Mouse (Mus musculus): Measurements from ENCODE around the gene Acyp1. TPM values are rescaled to one million over a fixed set of nuclear protein-coding genes. Genes with fewer than 3 reads are reported as not detected.
"Not testable (repeated sequence)": the region's sequence is repeated elsewhere in the genome, so short reads cannot be mapped to it uniquely, and the experiment has no call there.

The Acyp1 gene
- polyA plus RNA-seq, 1 experiment from 2014 or later = 65.4 TPM

DNA sequence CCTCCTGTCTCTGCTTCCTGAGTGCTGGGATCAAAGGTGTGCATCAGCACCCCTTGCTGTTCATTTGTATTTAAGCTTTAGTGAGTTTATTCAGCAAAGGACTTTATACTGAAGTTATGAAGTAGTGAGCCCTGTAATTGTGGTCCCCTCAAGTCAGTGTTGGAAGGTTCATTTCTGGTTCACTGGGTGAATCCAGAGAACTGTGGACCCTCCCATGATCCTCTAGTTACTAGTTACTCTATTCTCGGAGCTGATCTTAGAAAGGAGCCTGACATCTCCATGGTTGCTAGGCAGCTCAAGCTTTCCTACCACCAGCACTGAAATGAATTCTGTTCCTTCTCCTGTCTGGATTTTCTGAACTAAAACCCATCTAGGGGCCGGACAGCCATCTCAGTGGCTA is 7.3 kb upstream of the Acyp1 start:
- ATAC-seq (replicated peaks; ENCODE audit: low FRiP score) = no peak

DNA sequence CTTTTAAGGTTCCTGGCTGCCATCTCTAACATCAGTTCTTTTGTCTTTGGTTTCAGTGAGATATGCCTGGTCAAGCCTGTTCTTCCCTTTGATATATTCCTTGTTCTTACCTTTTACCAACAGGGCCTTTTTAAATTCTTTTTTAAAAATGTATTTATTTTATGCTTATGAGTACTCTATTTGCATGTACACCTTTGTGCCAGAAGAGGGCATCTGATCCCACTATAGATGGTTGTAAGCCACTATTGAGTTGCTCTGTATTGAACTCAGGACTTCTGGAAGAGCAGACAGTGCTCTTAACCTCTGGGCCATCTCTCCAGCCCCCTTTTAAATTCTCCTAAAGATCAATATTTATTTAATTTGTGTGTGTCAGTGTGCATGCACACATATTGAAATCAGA is 4.7 kb upstream of the Acyp1 start:
- Histone ChIP-seq H3K4me3 (replicated peaks) (no peak overlapping the region), H3K27ac (no peak overlapping the region), H3K27me3 (peaks cover 4% of the 10 kb centered on the region; the same call in 1 of the 2 replicates), H3K4me1 (peaks cover 46% of the 10 kb centered on the region), H3K9me3 (replicated peaks) (peaks cover 16% of the 10 kb centered on the region; the same call in 1 of the 2 replicates), H3K4me2 (no peak overlapping the region), H3K9ac (no peak overlapping the region), H3K36me3 (peaks cover 12% of the 10 kb centered on the region; the same call in 1 of the 2 replicates)
- ATAC-seq (replicated peaks; ENCODE audit: low FRiP score) = no peak

More for the DNA sequence above, 7.3 kb upstream of the Acyp1 start:
- Histone ChIP-seq H3K27ac (no peak overlapping the region), H3K9me3 (replicated peaks) (peaks cover 16% of the 10 kb centered on the region; the same call in 1 of the 2 replicates), H3K9ac (no peak overlapping the region), H3K4me2 (no peak overlapping the region), H3K4me1 (peaks cover 39% of the 10 kb centered on the region), H3K4me3 (replicated peaks) (no peak overlapping the region), H3K27me3 (no peaks in the 10 kb centered on the region), H3K36me3 (peaks cover 17% of the 10 kb centered on the region; the same call in 1 of the 2 replicates)
- WGBS = 99% methylated on average over 2 of the region's 2 CpGs

DNA sequence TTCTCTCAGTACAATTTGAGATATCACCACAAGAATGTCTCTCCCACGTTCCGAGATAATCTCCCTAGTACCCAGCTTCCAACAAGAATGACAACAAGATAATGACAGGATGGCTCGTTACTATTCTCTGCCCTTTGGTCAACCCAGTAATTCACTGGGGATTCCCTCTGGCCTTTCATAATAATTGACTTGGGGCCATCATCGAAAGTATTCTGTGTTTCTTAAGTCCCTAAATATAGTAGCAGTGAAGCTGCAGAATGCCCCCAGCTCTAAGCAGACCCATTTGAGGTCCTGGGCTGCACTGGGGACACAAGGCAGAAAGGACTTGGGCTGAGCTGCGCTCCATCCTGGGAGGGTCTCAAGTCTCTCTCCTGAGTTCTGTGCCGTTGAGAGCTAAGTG is 4.0 kb upstream of the Acyp1 start:
- no peak overlapping the region for H3K4me3 ChIP-seq (replicated peaks)
- peaks cover 41% of the 10 kb centered on the region for H3K4me1 ChIP-seq
- H3K4me2 ChIP-seq = no peak overlapping the region; the same call in 1 of the 2 replicates
- ATAC-seq (replicated peaks; ENCODE audit: low FRiP score) = no peak
- no peak overlapping the region for H3K27ac ChIP-seq
- peaks cover 16% of the 10 kb centered on the region; the same call in 1 of the 2 replicates for H3K9me3 ChIP-seq (replicated peaks)
- WGBS = 84% methylated on average over 6 of the region's 6 CpGs
- peaks cover 4% of the 10 kb centered on the region; the same call in 1 of the 2 replicates for H3K27me3 ChIP-seq
- no peak overlapping the region for H3K9ac ChIP-seq
- peaks cover 12% of the 10 kb centered on the region; the same call in 1 of the 2 replicates for H3K36me3 ChIP-seq

DNA sequence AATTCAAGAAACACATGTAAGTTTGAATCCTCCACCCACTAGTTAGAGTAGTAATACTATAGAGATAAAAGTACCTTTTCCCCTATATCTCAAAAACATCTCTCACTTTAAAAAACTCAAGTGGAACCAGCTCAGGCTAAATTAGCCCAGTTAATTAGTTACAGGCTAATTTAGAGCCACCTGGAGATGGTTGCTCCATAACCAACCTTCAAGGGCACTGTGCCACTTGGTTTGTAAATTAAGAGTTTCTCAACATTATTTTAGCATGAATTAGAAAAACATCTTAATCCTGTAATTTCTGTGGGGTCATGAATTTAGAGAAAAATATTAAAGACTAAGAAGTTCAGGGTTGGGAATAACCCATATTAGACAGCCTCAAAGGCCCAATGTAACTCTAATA is 3.3 kb upstream of the Acyp1 start:
- Histone ChIP-seq H3K27me3 (peaks cover 4% of the 10 kb centered on the region; the same call in 1 of the 2 replicates), H3K27ac (no peak overlapping the region), H3K9ac (no peak overlapping the region), H3K4me3 (replicated peaks) (no peak overlapping the region), H3K36me3 (peaks cover 12% of the 10 kb centered on the region; the same call in 1 of the 2 replicates), H3K9me3 (replicated peaks) (peaks cover 16% of the 10 kb centered on the region; the same call in 1 of the 2 replicates), H3K4me2 (peak overlapping the region; percentile 19; the same call in 1 of the 2 replicates), H3K4me1 (peaks cover 34% of the 10 kb centered on the region)
- no peak for ATAC-seq (replicated peaks; ENCODE audit: low FRiP score)

DNA sequence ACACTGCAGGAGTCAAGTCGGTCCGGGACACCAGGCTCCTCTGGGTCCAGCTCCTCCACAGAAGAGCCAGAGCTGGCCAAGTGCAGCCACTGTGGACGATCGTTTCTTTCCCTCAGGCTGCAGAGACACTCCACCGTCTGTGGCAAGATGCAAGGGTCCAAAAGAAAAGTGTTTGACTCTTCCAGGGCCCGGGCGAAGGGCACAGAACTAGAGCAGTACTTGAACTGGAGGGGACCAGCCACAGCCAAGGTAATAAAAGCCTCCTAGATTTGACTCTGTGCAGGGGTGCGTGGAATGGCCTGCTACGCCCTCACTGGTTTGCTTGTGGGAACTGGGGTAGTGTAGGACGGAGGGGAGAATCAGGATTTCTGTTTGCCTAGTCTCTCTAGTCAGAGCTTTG is 2.4 kb upstream of the Acyp1 start:
- peaks cover 4% of the 10 kb centered on the region; the same call in 1 of the 2 replicates for H3K27me3 ChIP-seq
- peak overlapping the region; percentile 85 for H3K4me2 ChIP-seq
- H3K27ac ChIP-seq = 0 out of 2 replicates have a peak overlapping the region, but pooled peaks have one; percentile 24
- no peak overlapping the region for H3K9ac ChIP-seq
- 54% methylated on average over 10 of the region's 10 CpGs for WGBS
- ATAC-seq (replicated peaks; ENCODE audit: low FRiP score) = no peak
- 0 out of 2 replicates have a peak overlapping the region, but pooled peaks have one; percentile 7 for H3K4me3 ChIP-seq (replicated peaks)
- peaks cover 16% of the 10 kb centered on the region; the same call in 1 of the 2 replicates for H3K9me3 ChIP-seq (replicated peaks)
- peaks cover 28% of the 10 kb centered on the region for H3K4me1 ChIP-seq
- peaks cover 12% of the 10 kb centered on the region; the same call in 1 of the 2 replicates for H3K36me3 ChIP-seq

DNA sequence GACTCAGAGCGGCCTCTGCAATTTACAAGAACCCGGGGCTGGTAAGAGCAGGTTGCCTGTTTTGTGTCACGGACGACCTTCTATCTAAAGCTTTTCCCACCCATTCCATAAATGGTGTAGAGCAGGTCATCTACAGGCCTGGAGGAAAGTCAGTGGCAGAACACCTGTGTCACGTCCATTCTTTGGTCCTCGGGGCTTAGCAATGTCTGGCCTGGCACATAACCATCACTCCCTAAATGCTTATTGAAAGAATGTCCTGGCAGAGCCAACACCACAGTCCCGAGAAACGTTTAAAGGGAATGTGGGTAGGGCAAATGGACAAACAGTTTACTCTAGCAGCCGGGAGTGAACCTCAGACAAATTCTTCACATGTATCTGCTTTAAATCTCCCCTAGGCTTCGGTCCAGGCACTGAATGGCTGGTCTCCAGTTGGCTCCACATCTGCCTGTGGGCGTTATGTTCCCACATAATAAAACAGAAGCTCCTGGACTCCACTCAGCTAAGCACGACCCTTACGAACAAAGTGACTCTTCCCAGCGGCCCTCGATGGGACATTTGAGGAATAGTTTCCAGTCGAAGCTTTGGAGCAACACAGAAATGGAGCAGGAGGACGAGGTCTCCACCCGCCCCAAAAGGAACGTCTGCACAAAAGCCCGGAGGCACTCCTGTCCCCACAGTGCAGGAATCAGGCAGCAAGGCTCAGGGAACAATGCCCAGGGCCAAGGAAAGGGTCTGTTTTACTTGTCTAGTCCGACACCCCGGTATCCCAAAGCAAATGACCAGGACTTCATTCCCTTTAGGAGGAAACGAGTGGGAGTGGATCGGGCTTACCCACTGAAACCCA is 1.1 kb upstream of the Acyp1 start:
- Histone ChIP-seq H3K9ac (peak overlapping the region; percentile 27; the same call in 1 of the 2 replicates), H3K9me3 (replicated peaks) (peaks cover 13% of the 10 kb centered on the region; the same call in 1 of the 2 replicates), H3K4me2 (peak overlapping the region; percentile 85), H3K36me3 (peaks cover 9% of the 10 kb centered on the region; the same call in 1 of the 2 replicates), H3K4me3 (replicated peaks) (peak overlapping the region; percentile 59), H3K27ac (peak overlapping the region; percentile 78), H3K27me3 (peaks cover 4% of the 10 kb centered on the region; the same call in 1 of the 2 replicates), H3K4me1 (peaks cover 28% of the 10 kb centered on the region)
- no peak; the same call in 1 of the 2 replicates for ATAC-seq (replicated peaks; ENCODE audit: low FRiP score)
- WGBS = 48% methylated on average over 24 of the region's 24 CpGs

DNA sequence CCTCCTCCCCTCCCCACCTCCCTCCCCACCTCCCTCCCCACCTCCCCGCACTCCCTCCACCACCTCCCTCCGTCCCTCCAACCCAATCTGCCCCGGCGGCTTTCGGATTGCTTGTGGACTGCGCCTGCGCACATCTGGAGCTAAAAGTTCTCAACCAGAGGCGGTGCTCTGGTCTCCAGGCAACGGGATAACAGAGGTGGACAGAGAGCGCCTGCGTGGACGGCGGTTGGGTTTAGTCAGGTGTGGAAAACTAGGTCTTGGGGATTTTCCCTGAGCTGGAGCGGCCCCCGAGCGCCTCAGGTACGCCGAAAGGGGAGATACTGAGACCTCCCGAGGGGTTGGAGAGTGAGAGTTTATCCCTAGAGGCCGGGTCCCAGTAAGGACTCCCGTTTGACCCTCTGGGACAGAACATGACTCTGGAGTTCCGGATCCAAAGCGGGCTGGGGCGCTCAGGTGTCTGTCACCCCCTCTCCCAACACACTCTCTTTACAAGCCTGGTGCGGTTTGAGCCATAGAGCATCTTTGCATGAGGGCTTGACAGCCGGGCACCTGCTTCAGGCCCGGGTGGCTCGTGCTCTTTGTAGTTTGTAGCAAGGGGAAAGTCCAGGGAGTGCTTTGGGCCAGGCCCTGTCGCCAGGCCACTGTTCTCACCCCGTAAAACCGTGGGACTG is 383 bp upstream of the Acyp1 start, which contains the start of gene Zc2hc1c:
Gene Zc2hc1c (plus strand): TSS at position 106 of the 671 bp plus-strand sequence.
- 0 out of 2 replicates have a peak, but pooled peaks cover 6% of the 10 kb centered on the region for H3K9me3 ChIP-seq (replicated peaks)

DNA sequence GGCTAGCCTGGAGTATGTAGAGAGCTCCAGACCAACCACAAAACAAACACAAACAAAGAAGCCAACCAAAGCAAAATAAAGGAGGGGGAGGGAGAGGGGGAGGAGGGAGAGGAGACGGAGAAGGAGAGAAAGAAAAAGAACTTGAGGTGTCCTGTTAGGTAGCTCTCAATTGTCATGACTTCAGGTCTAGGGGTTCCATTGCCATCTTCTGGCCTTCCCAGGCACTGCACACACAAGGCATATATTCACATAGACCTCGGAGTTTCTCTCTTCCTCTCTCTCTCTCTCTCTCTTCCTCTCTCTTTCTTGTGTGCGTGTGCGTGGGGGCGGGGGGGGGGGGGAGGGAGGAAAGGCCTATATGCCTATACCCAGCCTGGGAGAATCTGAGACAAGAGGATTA is 1.3 kb downstream of the Acyp1 start:
- Histone ChIP-seq H3K9me3 (replicated peaks) (no peaks in the 10 kb centered on the region), H3K27ac (no peak overlapping the region), H3K9ac (no peak overlapping the region), H3K27me3 (peaks cover 4% of the 10 kb centered on the region; the same call in 1 of the 2 replicates), H3K36me3 (no peaks in the 10 kb centered on the region), H3K4me3 (replicated peaks) (no peak overlapping the region), H3K4me2 (no peak overlapping the region), H3K4me1 (peaks cover 28% of the 10 kb centered on the region)
- 23% methylated on average over 2 of the region's 5 CpGs for WGBS
- no peak for ATAC-seq (replicated peaks; ENCODE audit: low FRiP score)

More for the DNA sequence above, 383 bp upstream of the Acyp1 start, which contains the start of gene Zc2hc1c:
- peak within 1 kb of the TSS; percentile 59 for H3K4me3 ChIP-seq (replicated peaks)
- WGBS = 3% methylated on average over 30 of the region's 31 CpGs
- peak within 1 kb of the TSS; percentile 57 for H3K9ac ChIP-seq
- peaks cover 3% of the 10 kb centered on the region; the same call in 1 of the 2 replicates for H3K36me3 ChIP-seq
- peaks cover 4% of the 10 kb centered on the region; the same call in 1 of the 2 replicates for H3K27me3 ChIP-seq
- ATAC-seq (replicated peaks; ENCODE audit: low FRiP score) = peak; percentile 90
- H3K27ac ChIP-seq = peak within 1 kb of the TSS; percentile 78
- peak within 1 kb of the TSS; percentile 85 for H3K4me2 ChIP-seq
- peaks cover 28% of the 10 kb centered on the region for H3K4me1 ChIP-seq

DNA sequence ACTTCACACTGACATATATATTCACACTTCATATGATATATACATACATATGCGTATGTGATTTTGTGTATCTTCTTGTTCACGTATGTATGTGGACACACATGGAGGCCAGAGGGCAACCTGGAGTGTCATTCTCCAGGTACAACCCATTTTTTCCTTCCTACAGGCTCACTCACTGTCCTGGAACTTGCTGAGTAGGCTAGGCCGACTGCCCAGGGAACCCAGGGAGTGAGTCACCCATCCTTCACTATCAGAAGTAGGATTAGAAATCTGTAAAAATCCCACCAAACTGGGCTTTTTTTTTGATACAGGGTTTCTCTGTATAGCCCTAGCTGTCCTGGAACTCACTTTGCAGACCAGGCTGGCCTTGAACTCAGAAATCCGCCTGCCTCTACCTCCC is 3.2 kb downstream of the Acyp1 start:
- 90% methylated on average over 4 of the region's 4 CpGs for WGBS
- H3K4me3 ChIP-seq (replicated peaks) = no peak overlapping the region
- peaks cover 19% of the 10 kb centered on the region for H3K4me1 ChIP-seq
- no peak overlapping the region for H3K27ac ChIP-seq
- no peak for ATAC-seq (replicated peaks; ENCODE audit: low FRiP score)
- H3K27me3 ChIP-seq = peaks cover 4% of the 10 kb centered on the region; the same call in 1 of the 2 replicates
- no peaks in the 10 kb centered on the region for H3K9me3 ChIP-seq (replicated peaks)
- no peak overlapping the region for H3K4me2 ChIP-seq
- H3K36me3 ChIP-seq = no peaks in the 10 kb centered on the region
- H3K9ac ChIP-seq = no peak overlapping the region

DNA sequence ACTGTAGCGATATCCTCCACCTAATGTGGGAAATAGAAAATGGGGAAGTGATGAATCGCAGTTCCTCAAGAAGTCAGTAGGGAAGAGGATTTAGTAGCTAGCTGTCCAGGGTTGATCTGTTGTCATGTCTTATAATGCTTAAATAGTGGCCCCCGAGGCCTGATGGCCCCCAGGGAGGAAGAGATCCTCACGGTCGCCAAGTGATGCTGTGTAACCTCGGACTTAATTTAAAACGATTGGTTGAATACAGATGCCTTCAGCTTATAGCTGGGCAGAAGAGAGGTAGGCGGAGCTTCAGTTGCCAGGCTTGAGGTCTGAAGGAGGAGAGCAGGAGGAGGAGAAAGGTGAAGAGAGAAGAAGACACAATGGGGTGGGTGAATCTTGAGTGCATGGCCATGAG is 3.9 kb downstream of the Acyp1 start:
- H3K4me3 ChIP-seq (replicated peaks) = no peak overlapping the region
- no peak for ATAC-seq (replicated peaks; ENCODE audit: low FRiP score)
- H3K4me2 ChIP-seq = no peak overlapping the region
- H3K9ac ChIP-seq = no peak overlapping the region
- no peaks in the 10 kb centered on the region for H3K9me3 ChIP-seq (replicated peaks)
- no peaks in the 10 kb centered on the region for H3K27me3 ChIP-seq
- H3K27ac ChIP-seq = no peak overlapping the region
- peaks cover 17% of the 10 kb centered on the region for H3K4me1 ChIP-seq
- 75% methylated on average over 8 of the region's 8 CpGs for WGBS
- no peaks in the 10 kb centered on the region for H3K36me3 ChIP-seq

DNA sequence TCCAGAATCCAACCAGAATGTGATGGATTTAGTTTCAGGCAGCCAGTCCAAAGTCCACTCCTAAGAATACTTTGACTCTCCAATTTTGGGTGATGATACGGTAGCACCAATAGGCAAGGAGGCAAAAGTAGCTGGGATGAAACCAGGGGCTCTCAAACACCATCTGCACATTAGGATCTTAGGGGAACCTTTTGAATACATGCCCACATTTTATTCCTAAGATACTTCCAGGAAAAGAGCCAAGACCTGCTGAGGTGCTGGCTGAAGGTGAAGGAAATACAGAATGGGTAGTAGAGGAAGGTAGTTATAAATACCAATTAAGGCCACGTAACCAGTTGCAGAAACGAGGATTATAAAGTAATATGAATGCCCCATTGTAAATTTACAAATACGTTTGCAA is 6.5 kb downstream of the Acyp1 start:
- 87% methylated on average over 2 of the region's 4 CpGs for WGBS
- not testable (repeated sequence) for H3K4me3 ChIP-seq (replicated peaks); H3K4me2 ChIP-seq; H3K4me1 ChIP-seq; H3K27me3 ChIP-seq; H3K36me3 ChIP-seq; H3K9ac ChIP-seq; ATAC-seq (replicated peaks; ENCODE audit: low FRiP score); H3K27ac ChIP-seq; H3K9me3 ChIP-seq (replicated peaks)

Data from kidney, embryonic 15.5 days (tissue).